Mouse (Mus musculus): ENCODE data around the gene Frmd5.

- TF ChIP-seq POLR2A (IDR thresholded peaks at IDR 0.05; ENCODE audit: borderline replicate concordance, extremely low read depth, insufficient read depth, insufficient read length, poor library complexity, severe bottlenecking) (no peak; the same call in 1 of the 2 replicates), CTCF (IDR thresholded peaks at IDR 0.05; ENCODE audit: borderline replicate concordance, extremely low read depth, insufficient read depth, insufficient read length) (no peak)
Measured at GRCm38 (mm10) chr2:121806171-121806943, 530 bp downstream of the Frmd5 start.

Data from brain, embryonic 14.5 days (tissue).